Mouse (Mus musculus) megakaryocyte, embryonic 14.5 days (primary cell): Measurements from ENCODE around the gene Akap5.

Experiments used
- FLI1 ChIP-seq: IDR thresholded peaks from 2 replicates; pipeline ENCODE4 v1.6.1; 2012; ENCODE audit warnings: low read length, inconsistent platforms, mixed read lengths
- GATA1 ChIP-seq: IDR thresholded peaks from 3 replicates; pipeline ENCODE4 v1.6.1; 2012; ENCODE audit warnings: mixed read lengths, low read length, inconsistent platforms, borderline replicate concordance

DNA sequence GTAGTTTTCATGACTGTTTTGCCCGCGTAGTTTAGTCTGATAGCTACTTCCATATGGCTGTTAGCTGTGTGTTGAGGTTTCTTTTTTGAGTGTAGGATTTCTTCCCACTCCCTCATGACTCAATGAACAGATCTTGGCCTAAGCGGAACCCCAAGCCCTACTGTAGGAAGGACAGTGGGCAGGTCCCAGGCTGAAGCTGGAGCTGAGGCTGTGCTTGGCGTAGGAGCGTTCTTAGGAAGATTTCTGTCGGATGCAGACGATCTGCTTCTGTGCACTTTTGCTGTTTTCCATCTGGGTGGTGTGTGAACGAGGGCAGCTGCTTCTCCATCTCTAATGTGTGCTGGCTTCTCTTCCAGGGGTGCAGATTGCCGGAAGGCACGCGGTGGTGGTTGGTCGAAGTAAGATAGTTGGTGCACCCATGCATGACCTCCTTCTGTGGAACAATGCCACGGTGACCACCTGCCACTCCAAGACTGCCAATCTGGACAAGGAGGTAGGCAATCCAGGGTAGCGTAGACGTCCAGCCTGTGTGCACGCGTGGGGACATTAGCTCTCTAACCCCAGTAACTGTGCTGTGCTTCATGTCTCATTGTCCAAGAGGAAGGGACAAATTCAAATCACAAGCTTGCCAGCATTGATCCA is 42.0 kb upstream of the Akap5 start:
- TF ChIP-seq GATA1 (no peak), FLI1 (no peak)
